Mouse (Mus musculus): ENCODE results near the gene Cass4. TPM values are rescaled to one million over a fixed set of nuclear protein-coding genes. Genes with fewer than 3 reads are reported as not detected.

Cass4 gene
- total RNA-seq, 4 experiments from 2014 or later = 0.12 to 0.25 (median 0.19) TPM; not detected in 1

DNA sequence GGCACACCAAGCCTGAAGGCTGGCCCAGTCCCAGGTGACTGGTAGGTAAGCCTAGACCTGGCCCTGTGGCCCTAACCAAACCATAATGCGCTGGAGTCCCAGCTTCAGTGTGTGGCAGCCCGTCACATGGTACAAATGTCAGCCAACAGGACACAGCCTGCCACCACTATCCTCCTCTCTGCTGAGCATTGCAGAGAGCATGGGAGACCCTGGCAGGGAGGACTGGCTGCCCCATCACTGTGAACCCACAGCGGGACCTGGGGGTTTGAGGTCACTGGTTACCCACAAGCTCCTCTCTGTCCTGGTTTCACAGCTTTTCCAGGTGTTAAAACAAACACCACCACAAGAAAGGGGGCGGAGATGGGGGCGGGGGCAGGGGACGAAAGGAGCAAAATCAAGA, 3.3 kb upstream of the Cass4 start:
- DNase-seq = no peak

DNA sequence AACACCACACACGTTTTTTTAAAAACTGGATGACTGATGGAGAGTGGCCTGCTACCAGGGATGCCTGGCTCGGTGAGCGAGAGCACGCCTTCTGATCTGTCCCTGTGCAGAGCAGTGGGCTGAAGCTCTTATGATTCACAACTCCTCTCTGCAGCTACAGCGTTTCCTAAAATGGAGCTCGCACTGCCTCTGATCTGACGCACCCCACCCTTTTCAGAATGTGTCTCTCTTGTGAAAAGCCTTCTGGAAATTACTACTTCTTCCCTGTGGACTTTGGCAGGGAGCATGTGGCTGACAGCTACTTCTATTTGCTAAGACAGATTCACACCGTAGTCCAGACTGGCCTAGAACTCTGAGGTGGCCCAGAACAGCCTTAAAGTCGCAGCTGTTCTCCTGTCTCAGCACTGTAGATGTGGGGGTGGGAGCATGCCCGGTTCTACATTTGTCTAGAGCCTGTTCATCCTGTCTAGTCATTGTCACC, 1.5 kb upstream of the Cass4 start:
- no peak for DNase-seq

DNA sequence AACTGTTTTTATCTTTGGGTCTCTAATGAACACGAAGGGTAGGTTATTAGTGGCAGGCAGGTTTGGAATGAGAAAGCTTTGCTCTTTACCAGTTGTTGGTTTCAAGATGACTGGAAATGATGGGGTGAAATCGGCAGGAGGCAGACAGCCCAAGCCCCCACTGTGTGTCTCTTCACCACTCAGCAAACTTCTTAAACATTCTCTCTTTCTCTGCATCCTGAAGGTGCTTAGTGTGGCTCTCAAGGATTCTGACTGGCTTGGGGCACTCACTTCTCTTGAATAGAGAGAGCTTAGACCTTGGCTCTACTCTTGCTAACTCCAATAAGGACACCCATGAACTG, 428 bp downstream of the Cass4 start:
- no peak for DNase-seq

DNA sequence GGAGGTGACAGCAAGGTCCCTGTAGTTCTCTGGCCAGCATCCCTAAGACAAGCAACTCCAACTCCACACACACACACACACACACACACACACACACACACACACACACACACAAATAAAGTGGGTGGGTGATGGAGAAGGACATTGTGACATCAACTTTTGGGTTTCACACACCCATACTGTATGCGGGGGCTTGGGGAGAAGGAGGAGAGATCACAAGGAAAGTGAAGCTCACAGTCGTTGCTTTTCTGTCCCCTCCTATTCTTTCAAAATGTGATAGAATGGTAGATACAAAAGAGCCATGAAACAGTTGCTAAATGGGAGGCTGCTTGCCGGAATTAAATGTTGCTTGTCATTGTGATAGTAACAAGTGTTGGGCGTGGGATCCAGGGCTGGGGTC, 1.1 kb downstream of the Cass4 start:
- DNase-seq = no peak

DNA sequence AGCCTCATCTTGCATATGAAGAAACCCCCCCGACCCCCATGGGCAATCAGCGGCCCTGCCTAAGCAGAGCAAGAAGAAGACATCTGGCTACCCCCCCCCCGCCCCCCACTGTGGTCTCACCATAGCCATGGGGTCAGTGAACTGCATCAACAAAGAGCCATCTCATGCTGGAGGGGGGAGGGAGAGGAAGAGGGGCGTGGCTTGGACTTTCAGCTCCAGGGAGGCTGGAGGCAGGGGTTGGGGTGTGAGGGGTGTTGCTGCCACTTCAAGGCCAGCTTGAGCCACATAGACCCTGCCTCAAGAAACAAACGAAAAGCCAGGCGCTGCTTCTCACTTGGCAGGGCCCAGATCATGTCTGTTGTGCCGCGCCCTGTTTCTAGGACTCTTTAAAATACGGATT, 2.4 kb downstream of the Cass4 start:
- DNase-seq = no peak

DNA sequence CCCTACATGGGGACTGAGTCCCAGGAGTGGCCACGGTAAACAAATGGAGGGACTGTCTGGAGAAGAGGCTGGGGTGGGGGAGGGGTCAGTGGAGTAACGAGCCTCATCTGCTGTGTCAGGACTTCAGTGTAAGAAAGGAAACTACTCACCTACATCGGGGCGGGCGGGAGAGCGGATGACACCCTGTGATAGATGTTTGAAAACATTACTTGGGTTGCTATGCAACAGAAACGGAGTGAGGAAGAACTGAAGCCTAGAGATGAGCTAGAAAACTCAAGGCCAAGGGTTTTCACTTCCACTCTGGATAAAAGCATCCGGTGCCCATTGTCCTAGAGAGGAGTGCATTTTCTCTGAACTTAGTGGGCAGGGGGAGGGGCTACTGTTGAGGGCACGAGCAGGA, 6.3 kb downstream of the Cass4 start:
- DNase-seq = no peak

DNA sequence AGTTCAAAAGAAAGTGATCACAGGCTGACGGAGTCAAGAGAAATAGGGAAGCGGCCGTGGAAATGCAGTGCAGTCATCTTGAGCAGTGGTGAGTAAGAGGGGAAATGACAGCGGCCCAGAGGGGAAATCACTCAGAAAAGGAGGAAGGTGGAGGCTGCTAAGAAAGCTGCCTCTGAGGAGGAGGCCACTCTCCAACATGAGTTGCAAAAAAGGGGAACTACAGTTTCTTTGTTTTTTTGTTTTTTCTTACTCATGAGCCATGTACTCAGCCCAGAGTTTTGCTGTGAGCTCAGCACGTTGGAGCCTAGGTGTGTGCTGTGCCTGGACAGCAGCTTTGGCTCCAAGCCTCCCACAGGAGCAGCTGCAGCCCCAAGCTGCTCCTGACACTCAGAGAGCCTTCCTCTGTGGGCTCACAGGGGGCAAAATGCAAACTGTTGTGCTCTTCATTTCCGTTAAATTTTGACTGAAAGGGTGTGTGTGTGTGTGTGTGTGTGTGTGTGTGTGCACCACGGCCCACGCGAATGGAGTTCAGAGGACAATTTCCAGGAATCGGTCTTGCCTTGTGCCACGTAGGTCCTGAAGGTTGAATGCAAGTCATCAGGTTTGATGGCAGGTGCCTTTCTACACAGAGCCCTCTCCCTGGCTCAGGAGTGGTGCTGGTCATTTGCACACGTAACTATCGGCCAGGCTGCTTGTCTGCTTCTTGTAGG, 7.7 kb downstream of the Cass4 start:
- no peak for DNase-seq

DNA sequence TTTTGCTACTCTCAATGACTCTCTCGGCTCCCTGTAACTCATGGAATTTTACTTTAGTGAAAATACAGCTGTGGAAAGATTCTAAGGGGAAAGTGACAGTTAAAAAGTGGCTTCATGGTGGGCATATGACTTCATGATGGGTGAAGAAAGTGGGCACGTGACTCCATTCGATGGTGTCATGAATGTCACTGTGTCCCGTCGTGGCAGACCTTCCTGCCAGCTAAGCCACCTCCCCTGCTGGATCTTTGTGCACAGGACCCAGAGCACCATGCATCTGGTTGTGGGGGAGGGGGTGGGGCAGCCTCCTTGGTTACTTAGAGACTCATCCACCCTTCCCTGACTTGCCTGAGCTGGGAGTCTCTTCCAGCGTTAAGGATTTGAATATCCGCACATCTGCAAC, 10.6 kb downstream of the Cass4 start:
- no peak for DNase-seq

DNA sequence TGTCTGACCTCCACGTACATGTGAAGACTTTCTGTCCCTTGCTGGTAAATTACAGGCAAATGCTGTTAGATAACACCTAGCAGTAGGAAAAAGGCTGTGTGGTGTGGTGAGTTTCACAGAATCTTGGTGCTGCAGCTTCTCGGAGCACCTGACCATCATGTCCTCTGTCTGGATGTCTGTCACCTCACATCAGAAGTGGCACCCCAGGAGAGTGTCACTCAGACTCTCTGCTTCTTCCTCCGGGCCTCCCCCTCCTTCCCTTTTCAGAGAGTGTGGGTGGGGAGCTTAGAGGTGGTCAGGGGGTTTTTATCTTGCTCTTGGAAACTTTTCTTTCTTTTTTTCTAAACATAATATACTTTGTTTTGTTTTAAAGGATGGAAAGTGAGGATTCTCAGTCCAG, 11.4 kb downstream of the Cass4 start:
- no peak for DNase-seq

DNA sequence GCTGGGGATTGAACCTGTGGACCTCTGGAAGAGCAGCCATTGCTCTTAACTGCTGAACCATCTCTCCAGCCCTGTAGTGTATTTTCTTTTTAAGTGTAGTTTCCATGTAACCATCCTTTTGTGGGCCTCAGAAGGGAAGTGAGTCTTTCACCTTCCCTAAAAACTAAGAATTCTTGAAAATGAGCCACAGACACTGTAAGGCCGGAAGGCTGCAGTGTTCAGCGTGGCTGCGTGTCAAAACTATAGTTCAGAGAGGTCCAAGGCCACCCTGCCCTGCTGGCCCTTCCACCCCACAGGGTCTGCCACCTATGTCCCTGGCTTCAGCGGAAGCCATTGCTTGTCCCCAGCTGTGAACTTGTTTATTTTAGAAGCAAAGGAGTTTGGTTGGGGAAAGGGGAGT, 12.6 kb downstream of the Cass4 start:
- DNase-seq = no peak

DNA sequence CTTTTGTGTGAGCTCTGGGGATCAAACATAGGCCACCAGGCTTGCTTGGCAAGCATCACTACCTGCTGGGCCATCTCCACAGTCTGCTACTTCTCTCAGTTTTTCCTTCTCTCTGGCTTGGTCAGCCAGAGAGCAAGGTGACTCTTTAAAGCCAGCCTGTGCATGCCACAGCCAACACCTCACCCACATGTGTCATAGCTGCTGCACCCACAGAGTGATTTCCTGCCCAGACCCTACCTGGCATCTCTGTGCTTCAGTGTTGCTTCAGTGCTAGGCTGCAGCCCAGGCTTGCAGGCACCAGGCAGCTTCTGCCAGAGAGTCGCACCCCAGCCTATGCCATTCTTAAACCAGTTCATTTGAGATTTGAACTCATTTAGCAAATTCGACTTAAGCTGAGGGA, 13.9 kb downstream of the Cass4 start:
- no peak for DNase-seq

DNA sequence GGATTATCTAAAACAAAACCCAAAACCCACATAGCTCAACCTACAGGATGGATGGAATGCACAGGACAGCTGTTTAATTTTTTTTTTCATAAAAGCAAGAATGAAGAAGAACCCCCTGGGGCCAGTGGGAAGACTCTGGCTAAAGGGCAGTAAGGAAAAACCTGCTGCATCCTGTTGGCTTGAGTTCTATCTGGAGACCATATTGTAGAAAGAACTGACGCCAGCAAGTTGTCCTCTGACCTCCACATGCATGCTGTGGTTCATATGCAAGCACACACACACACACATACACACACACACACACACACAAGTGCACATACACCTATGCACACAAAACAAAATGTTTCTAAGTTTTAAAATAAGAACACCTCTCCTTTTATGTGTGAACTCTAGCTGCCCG, 17.1 kb downstream of the Cass4 start:
- no peak for DNase-seq

DNA sequence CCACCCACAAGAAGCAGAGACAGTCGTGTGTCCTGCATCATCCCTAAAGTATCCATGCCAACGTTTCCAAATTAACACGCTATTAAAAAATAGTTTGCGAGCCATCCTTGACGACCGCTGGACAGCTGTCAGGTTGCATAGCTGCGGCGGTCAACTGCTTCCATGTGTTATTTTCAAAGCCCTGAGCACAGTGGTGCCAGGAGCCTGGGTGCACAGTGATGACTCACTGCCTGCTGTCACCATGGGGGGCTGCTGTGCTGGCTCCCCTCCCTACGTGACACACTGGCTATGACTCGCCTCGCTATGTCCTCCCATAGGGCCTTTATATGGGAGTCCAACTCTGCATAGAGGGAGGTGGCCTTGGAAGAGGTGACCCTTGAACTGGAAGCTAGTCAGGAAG, 17.5 kb downstream of the Cass4 start:
- no peak for DNase-seq

DNA sequence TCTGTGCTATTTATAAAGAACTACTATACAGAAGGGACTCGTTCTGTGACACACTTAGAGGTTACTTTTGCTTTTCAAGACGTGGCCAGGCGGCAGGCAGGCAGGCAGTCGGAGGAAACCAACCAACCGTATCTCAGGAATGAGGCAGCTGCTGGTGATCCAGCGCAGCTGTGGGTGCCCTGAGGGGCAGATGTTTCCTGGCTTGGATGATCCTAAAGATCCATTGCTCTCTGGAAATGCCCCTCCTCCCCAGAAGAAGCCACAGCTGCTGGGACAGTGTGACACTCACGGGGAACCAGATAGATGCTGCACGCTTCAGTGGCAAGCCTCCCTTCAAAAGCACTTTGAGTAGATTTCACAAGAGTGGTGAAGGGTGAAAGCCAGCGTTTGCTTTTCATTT, 18.9 kb downstream of the Cass4 start:
- no peak for DNase-seq

DNA sequence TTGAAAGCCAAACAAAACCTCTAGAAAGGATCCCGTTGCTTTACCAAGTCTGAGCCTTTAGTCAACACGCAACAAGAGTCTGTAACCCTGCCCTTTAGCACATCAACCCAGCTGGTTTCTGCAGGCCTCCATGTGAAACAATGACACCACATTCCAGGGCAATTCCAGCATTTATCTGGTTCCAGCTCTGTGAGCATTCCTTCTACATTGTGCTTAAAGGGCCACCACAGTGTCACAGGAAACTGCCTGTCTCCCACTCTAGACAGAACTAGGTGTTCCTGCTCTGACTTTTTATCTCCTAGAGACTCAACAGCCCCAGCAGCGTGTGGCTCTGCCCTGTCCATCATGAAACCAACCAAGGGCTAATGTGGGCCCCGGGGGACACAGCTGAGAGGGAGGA, 19.7 kb downstream of the Cass4 start:
- no peak for DNase-seq

DNA sequence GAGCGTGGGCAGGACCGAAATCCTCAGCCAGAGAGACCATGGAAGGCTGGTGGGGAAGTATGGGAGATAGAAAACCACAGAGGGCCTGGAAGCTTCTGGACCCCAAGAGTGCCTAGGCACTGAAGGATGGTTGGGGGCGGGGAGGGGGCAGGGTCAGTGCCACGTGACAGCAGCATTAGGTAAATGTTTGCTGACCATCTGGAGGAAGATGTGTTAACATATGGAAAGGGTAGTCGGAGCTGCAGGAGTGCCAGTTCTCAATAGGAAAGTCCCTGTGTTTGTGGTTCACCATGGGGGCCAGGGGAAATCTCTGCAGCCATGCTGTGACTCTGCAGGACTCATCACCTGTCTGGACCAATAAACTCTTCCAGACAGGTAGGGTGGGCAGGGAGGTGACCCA, 20.3 kb downstream of the Cass4 start:
- no peak for DNase-seq

DNA sequence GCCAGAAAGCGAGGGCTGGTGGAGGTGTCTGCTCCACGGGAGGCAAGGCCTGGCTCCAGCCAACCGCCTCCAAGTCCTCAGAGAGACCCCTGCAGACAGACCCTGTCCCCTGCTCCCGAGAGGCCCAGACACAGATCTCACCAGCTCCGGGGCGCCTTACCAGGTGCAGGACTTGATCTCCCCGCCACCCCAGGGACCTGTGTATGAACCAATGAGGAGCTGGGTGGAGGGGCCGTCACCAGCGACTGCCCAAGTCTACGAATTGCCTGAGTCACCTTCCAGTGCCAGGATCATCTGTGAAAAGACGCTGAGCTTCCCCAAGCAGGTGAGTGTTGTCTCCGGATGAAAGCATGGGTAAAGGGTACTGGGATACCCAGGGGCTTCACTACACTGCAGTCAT, 22.6 kb downstream of the Cass4 start:
- DNase-seq = no peak

DNA sequence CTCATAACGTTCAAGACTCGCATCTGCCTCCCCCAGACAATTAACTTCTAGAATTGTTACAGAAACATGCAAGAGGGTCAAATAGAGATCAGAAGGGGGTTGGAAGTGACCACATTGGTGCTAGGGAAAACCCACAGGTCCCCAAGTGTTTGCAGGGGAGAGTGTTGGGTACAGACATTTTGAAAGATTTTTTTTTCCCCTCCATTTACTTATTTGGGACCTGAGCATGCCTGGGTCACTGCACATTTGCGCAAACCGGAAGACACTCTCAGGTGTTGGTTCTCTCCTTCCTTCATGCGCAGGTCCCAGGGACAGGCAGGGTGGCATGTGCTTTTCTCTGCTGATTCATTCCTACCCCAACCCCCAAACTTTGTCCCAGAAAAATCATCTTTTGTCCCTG, 23.3 kb downstream of the Cass4 start:
- DNase-seq = no peak

DNA sequence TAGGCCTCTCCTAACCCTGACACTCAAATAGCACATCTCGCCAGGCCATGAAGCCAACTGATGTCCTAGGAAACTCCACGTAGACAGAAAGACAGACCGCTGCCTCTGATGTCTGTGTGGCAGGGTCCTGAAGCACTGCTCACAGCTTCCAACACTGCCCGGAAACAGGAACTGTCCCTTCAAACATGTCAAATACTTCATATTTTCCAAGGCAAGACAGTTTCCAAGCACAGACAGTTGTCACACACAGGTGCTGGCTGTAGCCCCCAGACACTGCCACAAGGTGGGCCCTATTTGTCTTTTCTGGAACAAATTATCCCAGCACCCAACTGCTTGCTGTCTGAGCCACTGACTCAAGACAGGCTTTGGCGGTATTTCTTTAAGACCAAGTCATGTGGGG, 24.6 kb downstream of the Cass4 start:
- no peak for DNase-seq

DNA sequence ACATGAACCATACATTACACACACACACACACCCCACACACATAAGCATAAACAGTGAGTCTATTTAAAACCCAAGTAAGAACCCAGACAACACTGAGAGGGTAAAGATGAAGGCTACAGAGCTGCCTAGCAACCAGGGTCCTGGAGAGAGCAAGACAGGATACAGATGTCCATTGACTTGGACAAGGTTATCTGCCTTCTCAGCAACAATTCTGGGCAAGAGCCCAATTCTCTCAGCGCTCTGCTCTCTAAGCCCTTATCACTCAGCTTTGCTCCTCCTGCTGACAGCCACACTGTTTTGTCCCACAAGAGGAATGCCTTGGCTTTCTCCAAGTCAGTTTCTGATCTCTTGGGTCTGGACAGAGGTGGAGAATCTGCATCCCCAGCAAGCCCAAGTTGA, 37.0 kb downstream of the Cass4 start:
- no peak for DNase-seq

DNA sequence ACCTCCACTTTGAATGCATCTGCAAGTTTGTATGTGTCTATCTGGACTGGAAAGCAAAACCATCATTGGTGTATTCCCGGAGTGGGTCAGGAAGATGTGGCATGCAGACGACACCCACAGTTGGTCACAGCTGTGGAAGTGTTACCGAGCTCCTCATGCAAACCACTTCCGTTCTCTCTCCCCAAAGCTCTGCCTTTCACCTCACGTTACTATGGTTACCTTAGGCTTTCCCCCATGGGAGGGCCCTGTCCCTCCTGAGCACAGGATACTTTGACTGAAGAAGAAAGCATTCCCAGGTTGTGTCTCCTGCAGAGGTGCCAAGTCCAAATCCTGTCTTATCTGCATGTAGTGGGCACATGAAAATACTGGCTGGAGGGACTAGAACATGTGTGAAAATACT, 40.2 kb downstream of the Cass4 start:
- no peak for DNase-seq

DNA sequence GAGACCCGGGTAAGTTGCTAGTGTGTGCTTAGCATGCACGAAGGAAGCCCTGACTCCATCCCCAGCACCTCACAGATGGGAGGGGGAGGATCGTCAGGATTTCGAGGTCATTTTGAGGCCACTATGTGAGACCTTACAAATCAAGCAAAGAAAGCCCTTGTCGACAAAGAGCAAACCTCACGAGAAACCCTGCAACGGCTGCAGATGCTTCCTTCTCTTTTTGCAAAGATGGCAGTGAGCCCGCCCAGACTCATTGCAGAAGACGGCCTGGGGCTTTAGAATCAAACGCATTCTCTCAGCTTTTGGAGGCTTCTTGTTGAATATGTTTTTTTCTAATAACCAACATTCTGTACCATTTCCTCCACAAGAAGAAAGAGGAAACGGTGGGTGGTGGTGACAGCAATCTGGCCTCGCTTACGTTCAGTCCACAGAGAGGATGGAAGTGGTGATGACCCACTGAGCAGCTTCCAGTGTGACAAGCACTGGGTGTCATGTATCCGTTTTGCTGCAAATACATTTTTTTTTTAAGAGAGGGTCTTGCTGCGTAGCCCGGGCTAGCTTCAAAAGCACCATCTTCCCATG, 43.9 kb downstream of the Cass4 start:
- no peak for DNase-seq

DNA sequence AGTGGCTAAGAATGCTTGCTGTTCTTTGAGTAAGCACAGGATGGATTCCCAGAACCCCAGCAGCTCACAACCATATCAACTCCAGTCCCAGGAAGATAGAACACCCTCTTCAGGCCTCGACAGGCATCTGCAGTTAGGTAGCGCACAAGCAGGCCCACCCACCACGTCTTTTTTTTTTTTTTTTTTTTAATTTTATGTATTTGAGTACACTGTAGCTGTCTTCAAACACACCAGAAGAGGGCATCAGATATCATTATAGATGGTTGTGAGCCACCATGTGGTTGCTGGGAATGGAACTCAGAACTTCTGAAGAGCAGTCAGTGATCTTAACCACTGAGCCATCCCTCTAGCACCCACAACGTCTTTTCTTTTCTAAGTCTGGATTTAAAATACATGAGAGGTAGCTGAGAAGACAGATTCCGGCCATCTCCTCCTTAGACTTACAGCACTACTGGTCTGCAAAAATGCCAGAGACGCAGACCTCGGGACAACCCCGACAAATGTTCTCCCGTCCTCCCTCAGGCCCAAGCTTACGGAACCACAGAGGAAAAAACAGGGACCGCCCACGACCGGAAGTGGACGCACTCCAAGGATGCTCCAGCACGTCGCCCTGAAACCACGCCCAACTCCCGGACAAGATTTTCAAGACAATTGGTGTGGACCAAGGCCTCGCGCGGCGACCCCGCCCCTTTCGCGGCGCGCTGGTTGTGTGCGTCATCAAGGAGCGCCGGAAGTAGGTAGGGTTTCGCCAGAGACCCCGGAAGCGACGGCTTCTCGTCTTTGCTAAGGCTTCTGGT, 46.4 kb downstream of the Cass4 start, which contains the start of gene Rtf2:
TSS of gene Rtf2 (plus strand) at position 714 of the 797 bp plus-strand sequence.
- DNase-seq = peak; percentile 99

DNA sequence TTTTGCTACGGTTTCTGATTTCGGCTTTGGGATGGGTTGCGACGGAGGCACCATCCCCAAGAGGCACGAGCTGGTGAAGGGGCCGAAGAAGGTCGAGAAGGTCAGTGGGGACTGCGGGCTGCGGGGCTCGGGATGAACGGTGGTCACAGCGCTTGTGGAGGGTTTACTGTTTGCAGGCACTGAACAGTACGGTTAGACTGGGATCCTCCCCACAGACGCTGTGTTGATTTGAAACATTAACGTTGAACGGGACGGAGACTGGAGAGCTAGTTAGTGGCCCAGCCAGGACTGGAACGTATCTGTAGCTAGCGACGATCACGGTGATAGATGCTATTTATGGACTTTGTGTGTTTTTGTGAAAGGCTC, 47.0 kb downstream of the Cass4 start:
- no peak for DNase-seq
